Mouse (Mus musculus) layer of hippocampus, postnatal 25 days (tissue): ENCODE data around the gene Olfr951. TPM values are rescaled to one million over a fixed set of nuclear protein-coding genes. Genes with fewer than 3 reads are reported as not detected.

Experiments
- DNase-seq, 2 experiments: peaks; one replicate each; pipeline ENCODE4 v3.0.0; 2022; ENCODE audit warnings: mixed read lengths in 2 of 2, low spot score in 1 of 2; ENCODE audit errors: extremely low spot score in 1 of 2
- total RNA-seq, 2 experiments: library from RNA; stranded (reverse); gene quantifications; 2 replicates each; pipeline ENCODE4 v1.2.3; 2021

The Olfr951 gene
- not detected for total RNA-seq

- no peak for DNase-seq
Observed at GRCm38 (mm10) chr9:39387110-39387509, at the start of gene Olfr951. Olfr951 (plus strand) TSS chr9:39387410.

- no peak for DNase-seq
Observed at GRCm38 (mm10) chr9:39427048-39427447, 39.8 kb downstream of the Olfr951 start, which contains the start of gene Olfr952. Olfr952 (minus strand) TSS chr9:39427148.

Other genes starting within 250 kb of the Olfr951 start
- not detected for gene Olfr943, start 221.1 kb upstream of the Olfr951 start, total RNA-seq
- gene Olfr944, start 185.5 kb upstream of the Olfr951 start, total RNA-seq, result not detected
- not detected for gene Olfr1537, start 137.4 kb upstream of the Olfr951 start, total RNA-seq
- not detected for gene Olfr945, start 110.6 kb upstream of the Olfr951 start, total RNA-seq
- gene Olfr948, start 61.4 kb upstream of the Olfr951 start, total RNA-seq, result not detected
- not detected for gene Olfr952, start 39.7 kb downstream of the Olfr951 start, total RNA-seq
- not detected for gene Olfr954, start 69.3 kb downstream of the Olfr951 start, total RNA-seq
- gene Olfr955, start 84.5 kb downstream of the Olfr951 start, total RNA-seq, result not detected
- not detected for gene Olfr44, start 106.6 kb downstream of the Olfr951 start, total RNA-seq
- not detected for gene Olfr957, start 128.4 kb downstream of the Olfr951 start, total RNA-seq
- gene Olfr958, start 166.6 kb downstream of the Olfr951 start, total RNA-seq, result not detected
- not detected for gene Olfr959, start 188.2 kb downstream of the Olfr951 start, total RNA-seq
- 1 to 10 TPM; 3.6 to 6.4 TPM for gene AW551984, start 217.0 kb downstream of the Olfr951 start, total RNA-seq
- gene Olfr148, start 223.2 kb downstream of the Olfr951 start, total RNA-seq, result not detected
- gene Olfr960, start 234.0 kb downstream of the Olfr951 start, total RNA-seq, result not detected